Mouse (Mus musculus): ENCODE measurements around the gene Sin3b. TPM values are rescaled to one million over a fixed set of nuclear protein-coding genes. Genes with fewer than 3 reads are reported as not detected.
A peak's percentile ranks its signal among the peaks of the same experiment; 100 is the strongest.

Gene Sin3b
- total and polyA plus RNA-seq, 3 experiments, result 118 to 183 (median 132) TPM

DNA sequence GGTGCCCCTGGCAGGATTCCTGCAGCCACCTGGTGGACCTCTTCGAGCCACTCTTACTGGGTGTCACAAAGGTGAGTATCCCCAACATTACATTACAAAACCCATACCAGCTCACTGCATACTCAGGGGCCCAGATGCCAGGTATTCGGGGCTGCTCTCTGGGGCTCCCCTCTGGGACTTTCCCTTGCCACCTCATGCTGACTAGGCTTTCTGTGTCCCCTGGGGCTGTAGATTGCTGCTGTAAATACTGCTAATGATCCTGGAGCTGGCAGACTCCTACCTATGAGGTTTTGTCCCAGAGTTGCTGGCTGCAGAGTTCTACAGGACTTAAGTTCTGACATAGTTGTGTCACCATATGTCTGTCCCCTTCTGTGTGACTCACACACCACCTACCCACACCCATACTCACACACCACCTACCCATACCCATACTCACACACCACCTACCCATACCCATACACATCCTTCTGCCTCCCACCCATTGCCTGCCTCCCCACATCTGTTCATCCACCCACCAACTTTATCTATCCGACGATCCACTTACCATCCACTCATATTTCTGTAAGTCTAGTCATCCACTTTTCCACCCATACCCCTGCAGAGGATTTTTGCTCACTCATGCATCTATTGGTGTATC, 40.9 kb upstream of the Sin3b start:
- H3K4me3 ChIP-seq (replicated peaks in 1 of 3; ENCODE audit: low read depth in 2 of 3, low read length in 2 of 3, poor library complexity in 1 of 3), result no peak overlapping the region
- in situ Hi-C loops (cut with MboI; ENCODE audit: low pct_ligation_motif_present, low pct_unique_long_range_greater_than_20kb, low sequenced_read_pairs), result loop anchor here (5.0 kb wide), 1 partner anchor 65 kb away; no protein-coding TSS in a partner anchor

DNA sequence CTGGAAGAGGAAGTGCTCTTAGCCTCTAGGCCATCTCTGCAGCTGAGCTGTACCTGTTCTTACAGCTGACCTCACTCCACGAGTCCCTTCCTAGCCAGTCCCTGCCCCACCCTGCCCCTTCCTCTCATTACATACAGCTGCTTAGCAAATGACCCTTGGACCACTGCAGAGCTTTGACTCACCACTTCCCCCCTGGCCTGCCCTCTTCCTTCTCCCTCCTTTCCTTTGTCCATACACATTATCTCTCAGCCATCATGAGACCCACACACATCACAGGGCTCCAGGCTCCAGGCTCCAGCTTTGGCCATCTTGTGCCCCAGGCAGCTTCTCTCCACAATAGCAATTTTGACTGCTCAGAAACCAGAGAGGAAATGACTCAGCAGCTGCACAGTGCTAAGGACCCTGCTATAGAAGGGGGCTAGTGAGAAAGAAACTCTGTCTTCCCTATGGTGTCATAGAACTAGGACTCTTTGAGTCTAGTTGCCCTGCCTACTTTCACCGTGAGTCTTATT, 40.0 kb upstream of the Sin3b start:
- H3K4me3 ChIP-seq (replicated peaks in 1 of 3; ENCODE audit: low read depth in 2 of 3, low read length in 2 of 3, poor library complexity in 1 of 3), result no peak overlapping the region

More for the DNA sequence above, 40.9 kb upstream of the Sin3b start:
- TF ChIP-seq E2F4 (IDR thresholded peaks at IDR 0.05; ENCODE audit: insufficient replicate concordance, low read depth, low read length) (no peak), MAFK (IDR thresholded peaks at IDR 0.05; ENCODE audit: insufficient replicate concordance, low read length) (peak; percentile 77; the same call in 1 of the 2 replicates), IRF4 (IDR thresholded peaks at IDR 0.05; ENCODE audit: low read depth, low read length) (0 out of 2 replicates have a peak, but pooled peaks have one; percentile 19), ETS1 (conservative IDR thresholded peaks at IDR 0.05; ENCODE audit: low read depth, low read length) (peak; percentile 34; the same call in 1 of the 2 replicates), EP300 (IDR thresholded peaks at IDR 0.05; ENCODE audit: low read length) (0 out of 2 replicates have a peak, but pooled peaks have one; percentile 39)
- H3K79me2 ChIP-seq (replicated peaks; ENCODE audit: control insufficient read depth, extremely low read depth, insufficient read depth, poor library complexity, severe bottlenecking), result no peaks in the 10 kb centered on the region
- H3K27me3 ChIP-seq (replicated peaks), result no peaks in the 10 kb centered on the region
- no peaks in the 10 kb centered on the region for H3K36me3 ChIP-seq (replicated peaks in 1 of 2; ENCODE audit: control insufficient read depth in 1 of 2, insufficient read depth in 1 of 2, low read length in 1 of 2)
- no peak overlapping the region for H3K9ac ChIP-seq (ENCODE audit: insufficient read depth, low read depth)
- peaks cover 15 to 25% of the 10 kb centered on the region in 2 experiments for H3K4me1 ChIP-seq (ENCODE audit: control insufficient read depth in 1 of 2, insufficient read depth in 2 of 2)
- peak; percentile 39 for DNase-seq (ENCODE audit: extremely low read depth)
- H3K27ac ChIP-seq (ENCODE audit: insufficient read depth, low read depth), result no peak overlapping the region
- no peaks in the 10 kb centered on the region for H3K9me3 ChIP-seq (replicated peaks; ENCODE audit: low read length)
- no peak overlapping the region for H3K4me2 ChIP-seq (ENCODE audit: insufficient read depth, low read depth, poor library complexity, severe bottlenecking)
- dilution Hi-C loops (cut with MboI; ENCODE audit: extremely low pct_ligation_motif_present, extremely low pct_unique_long_range_greater_than_20kb, low sequenced_read_pairs), result no loop called here

More for the DNA sequence above, 40.0 kb upstream of the Sin3b start:
- Histone ChIP-seq H3K27me3 (replicated peaks) (no peaks in the 10 kb centered on the region), H3K9me3 (replicated peaks; ENCODE audit: low read length) (no peaks in the 10 kb centered on the region), H3K36me3 (replicated peaks in 1 of 2; ENCODE audit: control insufficient read depth in 1 of 2, insufficient read depth in 1 of 2, low read length in 1 of 2) (no peaks in the 10 kb centered on the region), H3K9ac (ENCODE audit: insufficient read depth, low read depth) (no peak overlapping the region), H3K27ac (ENCODE audit: insufficient read depth, low read depth) (peak overlapping the region; percentile 1; the same call in 1 of the 2 replicates), H3K4me2 (ENCODE audit: insufficient read depth, low read depth, poor library complexity, severe bottlenecking) (peak overlapping the region; percentile 52; the same call in 1 of the 2 replicates), H3K79me2 (replicated peaks; ENCODE audit: control insufficient read depth, extremely low read depth, insufficient read depth, poor library complexity, severe bottlenecking) (no peaks in the 10 kb centered on the region), H3K4me1 (ENCODE audit: control insufficient read depth in 1 of 2, insufficient read depth in 2 of 2) (peaks cover 15 to 25% of the 10 kb centered on the region in 2 experiments)
- TF ChIP-seq MAFK (IDR thresholded peaks at IDR 0.05; ENCODE audit: insufficient replicate concordance, low read length) (peak; percentile 62; the same call in 1 of the 2 replicates), MAZ (IDR thresholded peaks at IDR 0.05; ENCODE audit: low read depth, low read length) (no peak), POLR2A (IDR thresholded peaks at IDR 0.05; ENCODE audit: low read depth, low read length) (no peak), ZMIZ1 (IDR thresholded peaks at IDR 0.05; ENCODE audit: low read depth, low read length) (no peak), EP300 (IDR thresholded peaks at IDR 0.05; ENCODE audit: low read length) (no peak; the same call in 1 of the 2 replicates), TBP (conservative IDR thresholded peaks at IDR 0.05; ENCODE audit: low read depth, low read length) (0 out of 2 replicates have a peak, but pooled peaks have one; percentile 22), ELF1 (IDR thresholded peaks at IDR 0.05; ENCODE audit: low read depth, low read length) (0 out of 2 replicates have a peak, but pooled peaks have one; percentile 22), MAX (IDR thresholded peaks at IDR 0.05; ENCODE audit: low read length) (no peak), NRF1 (IDR thresholded peaks at IDR 0.05; ENCODE audit: low read depth, low read length) (no peak), IRF4 (IDR thresholded peaks at IDR 0.05; ENCODE audit: low read depth, low read length) (peak; percentile 64), ZC3H11A (IDR thresholded peaks at IDR 0.05; ENCODE audit: low read depth, low read length) (no peak), PAX5 (IDR thresholded peaks at IDR 0.05; ENCODE audit: low read length) (no peak), JUND (conservative IDR thresholded peaks at IDR 0.05; ENCODE audit: low read depth, low read length) (0 out of 2 replicates have a peak, but pooled peaks have one; percentile 33), RAD21 (IDR thresholded peaks at IDR 0.05; ENCODE audit: low read depth, low read length) (no peak), GABPA (IDR thresholded peaks at IDR 0.05; ENCODE audit: insufficient replicate concordance, low read depth, low read length) (no peak), USF2 (conservative IDR thresholded peaks at IDR 0.05; ENCODE audit: low read depth, low read length) (no peak), ETS1 (conservative IDR thresholded peaks at IDR 0.05; ENCODE audit: low read depth, low read length) (no peak), SMC3 (IDR thresholded peaks at IDR 0.05; ENCODE audit: low read depth, low read length) (no peak), KAT2A (IDR thresholded peaks at IDR 0.05; ENCODE audit: insufficient replicate concordance, low read length) (no peak), MEF2A (IDR thresholded peaks at IDR 0.05; ENCODE audit: borderline replicate concordance, low read depth, low read length) (no peak), MXI1 (IDR thresholded peaks at IDR 0.05; ENCODE audit: low read depth, low read length) (no peak), CHD1 (IDR thresholded peaks at IDR 0.05; ENCODE audit: low read depth, low read length) (no peak), ZKSCAN1 (IDR thresholded peaks at IDR 0.05; ENCODE audit: borderline replicate concordance, low read depth, low read length) (no peak), E2F4 (IDR thresholded peaks at IDR 0.05; ENCODE audit: insufficient replicate concordance, low read depth, low read length) (no peak)
- DNase-seq (ENCODE audit: extremely low read depth), result peak; percentile 69
- in situ Hi-C loops (cut with MboI; ENCODE audit: low pct_ligation_motif_present, low pct_unique_long_range_greater_than_20kb, low sequenced_read_pairs), result loop anchor here (5.0 kb wide), 1 partner anchor 64 kb away; no protein-coding TSS in a partner anchor
- dilution Hi-C loops (cut with MboI; ENCODE audit: extremely low pct_ligation_motif_present, extremely low pct_unique_long_range_greater_than_20kb, low sequenced_read_pairs), result no loop called here
